Mouse (Mus musculus): Measurements from ENCODE around the gene Mettl5. TPM values are rescaled to one million over a fixed set of nuclear protein-coding genes. Genes with fewer than 3 reads are reported as not detected.

Gene Mettl5
- polyA plus RNA-seq (2012; rRNA removed; ENCODE audit: low replicate concordance) = 4.6 and 14.0 TPM in 2 replicates

DNA sequence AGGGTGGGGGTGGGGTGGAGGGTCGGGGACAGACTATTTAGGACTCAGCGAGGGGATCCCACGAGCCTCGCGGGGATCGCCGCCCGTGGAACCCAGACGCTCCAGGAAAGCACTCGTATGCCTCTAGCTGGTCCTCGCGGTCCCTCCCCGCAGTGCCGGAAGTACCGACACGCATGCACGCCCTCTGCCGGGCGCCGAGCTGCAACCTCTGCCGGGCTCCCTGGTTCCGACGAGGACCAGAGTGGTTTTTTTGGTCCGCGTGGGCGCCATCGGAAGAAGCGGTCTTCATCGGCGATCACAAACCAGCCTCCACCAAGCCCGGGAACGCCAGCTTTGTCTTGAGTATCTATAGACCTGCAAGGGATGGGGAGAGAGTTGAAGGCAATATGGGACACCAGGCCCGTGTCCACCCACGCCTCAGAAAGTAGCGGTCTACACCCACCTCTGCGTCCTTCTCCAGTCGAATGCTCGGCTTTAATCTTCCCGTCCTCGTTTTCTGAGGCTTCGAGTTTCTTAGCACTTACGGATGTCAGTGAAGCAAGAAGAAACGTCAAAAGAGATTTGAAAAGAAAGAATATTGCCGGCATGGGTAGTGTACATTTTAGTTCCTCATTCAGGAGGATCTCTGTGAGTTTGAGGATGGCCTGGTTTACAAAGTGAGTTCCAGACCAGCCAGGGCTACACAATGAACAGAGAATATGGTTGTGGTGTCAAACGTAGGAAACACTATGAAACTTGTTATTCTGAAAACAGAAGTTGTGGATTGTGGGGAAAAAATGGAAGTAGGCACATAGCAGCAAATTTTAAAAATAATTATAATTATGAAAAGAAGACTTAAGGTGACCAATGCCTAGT is at the start of gene Mettl5:
Gene Mettl5 (minus strand): TSS at position 165 of the 855 bp plus-strand sequence.

DNA sequence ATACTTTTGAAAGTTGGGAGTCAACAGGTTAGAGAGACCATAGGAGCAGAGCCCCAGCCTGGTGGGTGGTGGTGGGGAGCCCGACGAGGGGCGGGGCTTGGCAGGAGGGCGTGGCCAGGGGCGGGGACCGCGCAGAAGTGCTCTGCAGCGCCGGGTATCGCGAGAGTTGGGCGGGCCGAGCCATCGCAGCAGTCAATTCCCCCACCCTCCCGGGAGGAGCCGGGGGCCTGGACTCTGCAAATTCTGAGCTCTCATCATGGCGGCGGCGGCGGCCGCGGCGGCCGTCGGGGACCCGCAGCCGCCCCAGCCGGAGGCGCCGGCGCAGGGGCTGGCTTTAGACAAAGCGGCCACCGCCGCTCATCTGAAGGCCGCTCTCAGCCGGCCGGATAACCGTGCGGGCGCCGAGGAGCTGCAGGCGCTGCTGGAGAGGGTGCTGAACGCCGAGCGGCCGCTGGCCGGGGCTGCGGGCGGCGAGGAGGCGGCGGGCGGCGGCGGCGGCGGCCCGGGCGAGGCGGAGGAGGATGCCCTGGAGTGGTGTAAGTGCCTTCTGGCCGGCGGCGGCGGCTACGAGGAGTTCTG is 11.7 kb upstream of the Mettl5 start, which contains the start of gene Ubr3:
Gene Ubr3 (plus strand): TSS at position 208 of the 579 bp plus-strand sequence.

DNA sequence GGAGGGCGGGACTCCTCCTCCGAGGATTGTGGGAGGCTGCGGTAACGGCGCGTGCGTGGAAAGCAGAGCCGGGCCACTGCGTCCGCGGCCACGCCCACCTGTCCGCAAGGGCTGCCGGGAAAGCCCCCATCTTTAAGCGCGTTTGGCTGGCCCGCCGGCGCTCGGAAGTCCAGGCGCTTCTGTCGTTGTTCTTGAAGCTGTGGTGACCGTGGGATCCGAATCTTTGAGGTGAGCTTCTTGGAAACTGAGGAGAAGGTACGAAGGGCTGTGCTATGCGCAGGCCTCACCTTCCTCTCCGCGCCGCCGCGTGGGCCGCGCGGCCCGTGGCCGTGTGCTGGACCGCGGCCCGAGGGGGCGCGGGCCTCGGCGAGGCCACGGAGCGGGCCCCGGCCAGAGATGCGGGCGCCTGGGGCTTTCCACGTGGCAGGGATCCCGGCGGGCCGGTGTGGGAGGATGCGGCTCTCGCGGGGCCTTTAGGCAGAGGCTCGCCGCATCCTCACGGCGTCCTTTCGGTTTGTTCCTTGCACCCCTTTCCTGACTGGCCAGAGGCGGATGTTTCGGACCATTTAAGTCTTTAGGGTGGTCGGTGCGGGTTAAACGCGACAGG is 23.8 kb downstream of the Mettl5 start, which contains the start of gene Ssb:
Gene Ssb (plus strand): TSS at position 78 of the 607 bp plus-strand sequence.

DNA sequence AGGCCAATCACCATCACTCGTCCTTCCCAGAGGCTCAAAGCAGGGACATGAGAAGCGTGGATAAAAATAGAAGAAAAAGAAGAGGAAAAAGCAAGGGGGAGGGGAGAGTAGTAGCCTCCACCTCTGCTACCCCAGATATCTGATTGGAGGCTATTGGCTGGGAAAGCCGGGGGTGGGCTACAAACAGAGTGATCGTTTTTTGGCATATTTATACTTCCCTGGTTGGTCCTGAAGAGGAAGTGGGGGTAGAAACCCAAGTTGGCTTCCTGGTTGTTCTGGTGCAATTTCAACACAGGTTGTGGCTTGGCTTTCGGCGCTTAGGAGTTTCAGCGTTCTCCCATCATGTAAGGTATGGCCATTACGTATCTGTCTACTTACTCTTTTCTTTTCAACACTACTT is 63.7 kb downstream of the Mettl5 start, which contains the start of gene Klhl23:
Gene Klhl23 (plus strand): TSS at position 234 of the 400 bp plus-strand sequence.

Other genes starting within 250 kb of the Mettl5 start
- gene Bbs5, start 238.4 kb downstream of the Mettl5 start, polyA plus RNA-seq (2012; rRNA removed; ENCODE audit: low replicate concordance) = 0.44 TPM in 1 of 2 replicates, not detected in the other
- not detected in 2 replicates for gene Klhl41, start 215.5 kb downstream of the Mettl5 start, polyA plus RNA-seq (2012; rRNA removed; ENCODE audit: low replicate concordance)
- gene Fastkd1, start 172.1 kb downstream of the Mettl5 start, polyA plus RNA-seq (2012; rRNA removed; ENCODE audit: low replicate concordance) = 0.82 and 2.1 TPM in 2 replicates
- 0.13 and 0.30 TPM in 2 replicates for gene Ppig, start 163.1 kb downstream of the Mettl5 start, polyA plus RNA-seq (2012; rRNA removed; ENCODE audit: low replicate concordance)
- gene Ccdc173, start 96.0 kb downstream of the Mettl5 start, polyA plus RNA-seq (2012; rRNA removed; ENCODE audit: low replicate concordance) = 0.12 TPM in 1 of 2 replicates, not detected in the other
- gene Phospho2, start 96.0 kb downstream of the Mettl5 start, polyA plus RNA-seq (2012; rRNA removed; ENCODE audit: low replicate concordance) = 66.0 and 86.7 TPM in 2 replicates
- 1.1 and 2.9 TPM in 2 replicates for gene Klhl23, start 63.7 kb downstream of the Mettl5 start, polyA plus RNA-seq (2012; rRNA removed; ENCODE audit: low replicate concordance)
- 0.16 TPM in 1 of 2 replicates, not detected in the other for gene Ssb, start 24.1 kb downstream of the Mettl5 start, polyA plus RNA-seq (2012; rRNA removed; ENCODE audit: low replicate concordance)
- 4.9 and 5.3 TPM in 2 replicates for gene Ubr3, start 11.6 kb upstream of the Mettl5 start, polyA plus RNA-seq (2012; rRNA removed; ENCODE audit: low replicate concordance)
- gene Myo3b, start 153.5 kb upstream of the Mettl5 start, polyA plus RNA-seq (2012; rRNA removed; ENCODE audit: low replicate concordance) = 0.04 TPM in 1 of 2 replicates, not detected in the other

Measured in duodenum, adult 2 months (tissue).